Mouse (Mus musculus): Measurements from ENCODE around the gene Mcee.

GRCm38 (mm10) chr7:64356661-64357060 lies 35.7 kb upstream of the Mcee start:
- TF ChIP-seq POLR2A (IDR thresholded peaks at IDR 0.05; ENCODE audit: extremely low read depth, insufficient read depth, low read length): no peak
- TF ChIP-seq CTCF (IDR thresholded peaks at IDR 0.05; ENCODE audit: low read depth, low read length): no peak

Measured in liver, adult 2 months (tissue).